ENCODE assay signal across 8 mouse cellular contexts in genomic region chr3:98975777-98976176, GRCm38 (mm10).
DNase-seq lines count a peak whose midpoint lies in the region; ATAC-seq and TF ChIP-seq lines count a peak whose summit lies in the region.

No protein-coding gene starts in this region.

- no peaks in the 10 kb centered on the region for H3K36me3 ChIP-seq in hindbrain, embryonic 11.5 days (ENCODE audit: control insufficient read depth, insufficient read depth, low read length)
- no peaks in the 10 kb centered on the region for H3K36me3 ChIP-seq in liver, embryonic 12.5 days

- no peak overlapping the region for H3K9ac ChIP-seq in hindbrain, embryonic 11.5 days (ENCODE audit: low read depth, low read length)
- no peak overlapping the region for H3K9ac ChIP-seq in liver, embryonic 12.5 days

- ATAC-seq in hindbrain, embryonic 11.5 days (ENCODE audit: low FRiP score): peak; percentile 75
- peak; percentile 55; the same call in 1 of the 2 replicates for ATAC-seq in liver, embryonic 12.5 days

- no peaks in the 10 kb centered on the region for H3K27me3 ChIP-seq in hindbrain, embryonic 11.5 days (ENCODE audit: control insufficient read depth, insufficient read depth, low read length)
- H3K27me3 ChIP-seq in liver, embryonic 12.5 days (replicated peaks): no peaks in the 10 kb centered on the region

- H3K4me3 ChIP-seq in gastrocnemius, adult 2 months: no peak overlapping the region
- no peak overlapping the region for H3K4me3 ChIP-seq in hindbrain, embryonic 11.5 days (ENCODE audit: low read depth, low read length)
- H3K4me3 ChIP-seq in liver, embryonic 12.5 days: no peak overlapping the region

- TF ChIP-seq CTCF in gastrocnemius, adult 2 months (IDR thresholded peaks at IDR 0.05): peak; percentile 59

- no peaks in the 10 kb centered on the region for H3K4me1 ChIP-seq in hindbrain, embryonic 11.5 days (replicated peaks; ENCODE audit: control insufficient read depth, insufficient read depth, low read length)
- no peaks in the 10 kb centered on the region for H3K4me1 ChIP-seq in liver, embryonic 12.5 days

- no peaks in the 10 kb centered on the region for H3K9me3 ChIP-seq in hindbrain, embryonic 11.5 days (ENCODE audit: control insufficient read depth, low read length)
- H3K9me3 ChIP-seq in liver, embryonic 12.5 days (replicated peaks): no peaks in the 10 kb centered on the region

- intact Hi-C loops in gastrocnemius, adult 2 months (cut with DNase I): no loop called here
- intact Hi-C loops in gastrocnemius, postnatal 14 days (cut with DNase I; ENCODE audit: low total_unique reads): no loop called here

- H3K4me2 ChIP-seq in hindbrain, embryonic 11.5 days (replicated peaks; ENCODE audit: low read depth, low read length): no peak overlapping the region
- H3K4me2 ChIP-seq in liver, embryonic 12.5 days: no peak overlapping the region

- no peak overlapping the region for H3K27ac ChIP-seq in gastrocnemius, adult 2 months
- H3K27ac ChIP-seq in hindbrain, embryonic 11.5 days (ENCODE audit: low read depth, low read length): no peak overlapping the region
- H3K27ac ChIP-seq in liver, embryonic 12.5 days: no peak overlapping the region

- DNase-seq in gastrocnemius, adult 2 months: no peak
- no peak for DNase-seq in gastrocnemius, postnatal 14 days
- peak; percentile 26 for DNase-seq in A20 (ENCODE audit: low read depth, low spot score)
- DNase-seq in adrenal gland, postnatal 14 days: peak; percentile 32
- peak; percentile 68 for DNase-seq in hindbrain, embryonic 11.5 days (ENCODE audit: low spot score)
- DNase-seq in telencephalon, adult 2 months (ENCODE audit: low read depth, low spot score): peak; percentile 17
- DNase-seq in spleen, postnatal 14 days (ENCODE audit: low spot score in 2 of 2): no peak

- 8% methylated on average over 3 of the region's 3 CpGs for WGBS in hindbrain, embryonic 11.5 days
- 7% methylated on average over 3 of the region's 3 CpGs for WGBS in liver, embryonic 12.5 days (ENCODE audit: insufficient replicate concordance)

Comparison
In these comparisons a context has a peak if more than half of its experiments do, and no peak if none do; other contexts are left out.
1. DNase-seq: peak in A20 (single experiment), adrenal gland, postnatal 14 days (single experiment), hindbrain, embryonic 11.5 days (single experiment) and telencephalon, adult 2 months (single experiment); none in gastrocnemius, adult 2 months (single experiment), gastrocnemius, postnatal 14 days (single experiment) and spleen, postnatal 14 days (0 of 2).